Mouse (Mus musculus): ENCODE results near the gene Abcg8. TPM values are rescaled to one million over a fixed set of nuclear protein-coding genes. Genes with fewer than 3 reads are reported as not detected.

The Abcg8 gene
- total and polyA plus RNA-seq, 3 experiments = 0.04 TPM; not detected in 2

DNA sequence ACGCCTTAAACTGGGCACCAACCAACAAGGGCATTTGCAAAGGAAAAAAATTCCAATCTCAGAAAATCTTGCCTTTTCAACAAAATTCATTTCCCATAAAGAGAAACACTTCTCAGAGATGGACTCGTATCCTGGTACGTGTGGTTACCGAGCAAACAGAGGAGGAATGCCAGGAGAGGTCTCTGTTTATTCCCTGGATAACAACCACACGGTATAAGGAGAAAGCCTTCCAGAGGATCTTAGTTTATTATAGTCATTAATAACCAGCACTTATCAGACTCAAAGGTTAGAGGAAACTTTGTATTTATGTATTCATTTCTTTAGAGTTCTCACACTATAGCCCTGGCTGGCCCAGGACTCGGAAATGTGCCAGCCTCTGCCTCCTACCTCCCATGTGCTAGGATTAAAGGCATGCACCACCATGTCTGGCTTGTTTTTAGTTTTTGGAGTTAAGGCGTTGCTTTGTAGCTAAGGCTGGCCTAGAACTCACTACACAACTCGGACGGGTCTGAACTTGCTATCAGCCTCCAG lies 72.1 kb downstream of the Abcg8 start:
- Histone ChIP-seq H3K4me1 (ENCODE audit: control insufficient read depth in 1 of 2, insufficient read depth in 2 of 2) (peaks cover 0 to 2% of the 10 kb centered on the region in 2 experiments; a peak in 1 of 4 replicates), H3K27me3 (replicated peaks) (no peaks in the 10 kb centered on the region), H3K36me3 (replicated peaks in 1 of 2; ENCODE audit: control insufficient read depth in 1 of 2, insufficient read depth in 1 of 2, low read length in 1 of 2) (peaks cover 31 to 78% of the 10 kb centered on the region in 2 experiments), H3K79me2 (replicated peaks; ENCODE audit: control insufficient read depth, extremely low read depth, insufficient read depth, poor library complexity, severe bottlenecking) (no peaks in the 10 kb centered on the region), H3K4me3 (replicated peaks in 1 of 3; ENCODE audit: low read depth in 2 of 3, low read length in 2 of 3, poor library complexity in 1 of 3) (no peak overlapping the region), H3K27ac (ENCODE audit: insufficient read depth, low read depth) (no peak overlapping the region), H3K9me3 (replicated peaks; ENCODE audit: low read length) (no peaks in the 10 kb centered on the region), H3K9ac (ENCODE audit: insufficient read depth, low read depth) (no peak overlapping the region), H3K4me2 (ENCODE audit: insufficient read depth, low read depth, poor library complexity, severe bottlenecking) (no peak overlapping the region)
- in situ Hi-C loops (cut with MboI; ENCODE audit: low pct_ligation_motif_present, low pct_unique_long_range_greater_than_20kb, low sequenced_read_pairs) (no loop called here), dilution Hi-C loops (cut with MboI; ENCODE audit: extremely low pct_ligation_motif_present, extremely low pct_unique_long_range_greater_than_20kb, low sequenced_read_pairs) (no loop called here)
- TF ChIP-seq MAFK (IDR thresholded peaks at IDR 0.05; ENCODE audit: insufficient replicate concordance, low read length) (no peak), SMC3 (IDR thresholded peaks at IDR 0.05; ENCODE audit: low read depth, low read length) (no peak), EP300 (IDR thresholded peaks at IDR 0.05; ENCODE audit: low read length) (no peak), CTCF (conservative IDR thresholded peaks at IDR 0.05 in 1 of 2, IDR thresholded peaks at IDR 0.05 in 1 of 2; ENCODE audit: low read depth in 2 of 2, low read length in 2 of 2) (no peak), ZNF384 (IDR thresholded peaks at IDR 0.05; ENCODE audit: low read depth, low read length) (no peak), JUN (IDR thresholded peaks at IDR 0.05; ENCODE audit: insufficient read depth, low read depth, low read length) (no peak), CHD2 (IDR thresholded peaks at IDR 0.05; ENCODE audit: low read length) (no peak), NELFE (IDR thresholded peaks at IDR 0.05; ENCODE audit: low read depth, low read length) (no peak), POLR2AphosphoS2 (IDR thresholded peaks at IDR 0.05; ENCODE audit: low read depth, low read length) (no peak), SIN3A (IDR thresholded peaks at IDR 0.05; ENCODE audit: low read length) (no peak), NRF1 (IDR thresholded peaks at IDR 0.05; ENCODE audit: low read depth, low read length) (no peak), USF1 (IDR thresholded peaks at IDR 0.05; ENCODE audit: low read depth, low read length) (no peak), PAX5 (IDR thresholded peaks at IDR 0.05; ENCODE audit: low read length) (no peak)
- no peak for DNase-seq (ENCODE audit: extremely low read depth)

DNA sequence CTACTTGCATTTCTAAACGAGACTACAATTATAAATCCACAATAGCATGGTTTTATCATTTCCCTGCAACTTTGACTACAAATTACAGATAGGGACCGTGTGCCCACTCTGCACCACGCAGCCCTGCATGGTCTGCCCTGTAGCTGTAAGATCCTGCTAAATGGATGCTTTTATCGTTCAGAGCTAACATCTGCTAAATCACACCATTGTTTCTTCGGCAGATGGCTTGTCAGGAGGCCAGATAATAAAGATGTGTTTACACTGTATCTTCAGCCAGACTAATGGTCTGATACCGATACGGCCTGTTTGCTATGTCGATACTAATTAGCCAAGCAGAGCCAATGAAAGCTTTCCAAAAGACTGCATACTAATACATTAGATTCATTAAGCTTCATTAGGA lies 73.2 kb downstream of the Abcg8 start:
- Histone ChIP-seq H3K79me2 (replicated peaks; ENCODE audit: control insufficient read depth, extremely low read depth, insufficient read depth, poor library complexity, severe bottlenecking) (no peaks in the 10 kb centered on the region), H3K27ac (ENCODE audit: insufficient read depth, low read depth) (no peak overlapping the region), H3K36me3 (replicated peaks in 1 of 2; ENCODE audit: control insufficient read depth in 1 of 2, insufficient read depth in 1 of 2, low read length in 1 of 2) (peaks cover 31 to 85% of the 10 kb centered on the region in 2 experiments), H3K9ac (ENCODE audit: insufficient read depth, low read depth) (no peak overlapping the region), H3K4me3 (replicated peaks in 1 of 3; ENCODE audit: low read depth in 2 of 3, low read length in 2 of 3, poor library complexity in 1 of 3) (no peak overlapping the region), H3K9me3 (replicated peaks; ENCODE audit: low read length) (no peaks in the 10 kb centered on the region), H3K4me2 (ENCODE audit: insufficient read depth, low read depth, poor library complexity, severe bottlenecking) (no peak overlapping the region), H3K27me3 (replicated peaks) (no peaks in the 10 kb centered on the region), H3K4me1 (ENCODE audit: control insufficient read depth in 1 of 2, insufficient read depth in 2 of 2) (peaks cover 0 to 2% of the 10 kb centered on the region in 2 experiments; a peak in 1 of 4 replicates)
- no peak for DNase-seq (ENCODE audit: extremely low read depth)
- TF ChIP-seq EP300 (IDR thresholded peaks at IDR 0.05; ENCODE audit: low read length) = no peak
- no peak for TF ChIP-seq MAFK (IDR thresholded peaks at IDR 0.05; ENCODE audit: insufficient replicate concordance, low read length)
- no peak for TF ChIP-seq POLR2A (IDR thresholded peaks at IDR 0.05; ENCODE audit: low read depth, low read length)
- TF ChIP-seq GABPA (IDR thresholded peaks at IDR 0.05; ENCODE audit: insufficient replicate concordance, low read depth, low read length) = no peak
- TF ChIP-seq TCF12 (IDR thresholded peaks at IDR 0.05; ENCODE audit: low read depth, low read length) = no peak
- no peak for TF ChIP-seq BHLHE40 (IDR thresholded peaks at IDR 0.05; ENCODE audit: low read depth, low read length)
- no peak for TF ChIP-seq NRF1 (IDR thresholded peaks at IDR 0.05; ENCODE audit: low read depth, low read length)
- dilution Hi-C loops (cut with MboI; ENCODE audit: extremely low pct_ligation_motif_present, extremely low pct_unique_long_range_greater_than_20kb, low sequenced_read_pairs) = no loop called here
- in situ Hi-C loops (cut with MboI; ENCODE audit: low pct_ligation_motif_present, low pct_unique_long_range_greater_than_20kb, low sequenced_read_pairs) = no loop called here

Other genes with a start within 250 kb of the Abcg8 start
- 22.2 and 25.6 TPM in 2 replicates for gene Thada, start 210.1 kb upstream of the Abcg8 start, total RNA-seq (2012; rRNA removed)
- 15.3 and 17.3 TPM in 2 replicates for gene Thada, start 210.1 kb upstream of the Abcg8 start, total RNA-seq (2014; rRNA removed)
- 21.3 and 26.7 TPM in 2 replicates for gene Thada, start 210.1 kb upstream of the Abcg8 start, polyA plus RNA-seq (2012; ENCODE audit: insufficient read length, low read depth)
- 1.6 and 1.7 TPM in 2 replicates for gene Plekhh2, start 164.4 kb upstream of the Abcg8 start, total RNA-seq (2012; rRNA removed)
- gene Plekhh2, start 164.4 kb upstream of the Abcg8 start, total RNA-seq (2014; rRNA removed) = 0.21 and 0.27 TPM in 2 replicates
- 0.87 and 1.1 TPM in 2 replicates for gene Plekhh2, start 164.4 kb upstream of the Abcg8 start, polyA plus RNA-seq (2012; ENCODE audit: insufficient read length, low read depth)
- gene Dync2li1, start 49.8 kb upstream of the Abcg8 start, total RNA-seq (2012; rRNA removed) = 5.5 and 11.7 TPM in 2 replicates
- gene Dync2li1, start 49.8 kb upstream of the Abcg8 start, total RNA-seq (2014; rRNA removed) = 7.6 and 9.4 TPM in 2 replicates
- gene Dync2li1, start 49.8 kb upstream of the Abcg8 start, polyA plus RNA-seq (2012; ENCODE audit: insufficient read length, low read depth) = 10.3 and 12.3 TPM in 2 replicates
- gene Abcg5, start 6.7 kb downstream of the Abcg8 start, total RNA-seq (2012; rRNA removed) = not detected in 2 replicates
- gene Abcg5, start 6.7 kb downstream of the Abcg8 start, total RNA-seq (2014; rRNA removed) = not detected in 2 replicates
- gene Abcg5, start 6.7 kb downstream of the Abcg8 start, polyA plus RNA-seq (2012; ENCODE audit: insufficient read length, low read depth) = not detected in 2 replicates
- gene Lrpprc, start 114.5 kb downstream of the Abcg8 start, total RNA-seq (2012; rRNA removed) = 54.4 and 68.1 TPM in 2 replicates
- gene Lrpprc, start 114.5 kb downstream of the Abcg8 start, total RNA-seq (2014; rRNA removed) = 65.9 and 73.1 TPM in 2 replicates
- 61.4 and 73.8 TPM in 2 replicates for gene Lrpprc, start 114.5 kb downstream of the Abcg8 start, polyA plus RNA-seq (2012; ENCODE audit: insufficient read length, low read depth)